Mouse (Mus musculus) spleen, adult 2 months (tissue): Measurements from ENCODE around the gene Lnx2.

ENCODE experiments used
- CTCF ChIP-seq: fragments of 200-500 bp; IDR thresholded peaks from 2 replicates; pipeline ENCODE4 v1.5.1; 2011; ENCODE audit warnings: mild to moderate bottlenecking, inconsistent platforms; ENCODE audit not compliant: insufficient read depth, insufficient read length, insufficient replicate concordance; ENCODE audit errors: extremely low read depth
- POLR2A ChIP-seq: fragments of 200-500 bp; IDR thresholded peaks from 2 replicates; pipeline ENCODE4 v1.6.1; 2011; ENCODE audit warnings: low read depth, low read length, inconsistent platforms

DNA sequence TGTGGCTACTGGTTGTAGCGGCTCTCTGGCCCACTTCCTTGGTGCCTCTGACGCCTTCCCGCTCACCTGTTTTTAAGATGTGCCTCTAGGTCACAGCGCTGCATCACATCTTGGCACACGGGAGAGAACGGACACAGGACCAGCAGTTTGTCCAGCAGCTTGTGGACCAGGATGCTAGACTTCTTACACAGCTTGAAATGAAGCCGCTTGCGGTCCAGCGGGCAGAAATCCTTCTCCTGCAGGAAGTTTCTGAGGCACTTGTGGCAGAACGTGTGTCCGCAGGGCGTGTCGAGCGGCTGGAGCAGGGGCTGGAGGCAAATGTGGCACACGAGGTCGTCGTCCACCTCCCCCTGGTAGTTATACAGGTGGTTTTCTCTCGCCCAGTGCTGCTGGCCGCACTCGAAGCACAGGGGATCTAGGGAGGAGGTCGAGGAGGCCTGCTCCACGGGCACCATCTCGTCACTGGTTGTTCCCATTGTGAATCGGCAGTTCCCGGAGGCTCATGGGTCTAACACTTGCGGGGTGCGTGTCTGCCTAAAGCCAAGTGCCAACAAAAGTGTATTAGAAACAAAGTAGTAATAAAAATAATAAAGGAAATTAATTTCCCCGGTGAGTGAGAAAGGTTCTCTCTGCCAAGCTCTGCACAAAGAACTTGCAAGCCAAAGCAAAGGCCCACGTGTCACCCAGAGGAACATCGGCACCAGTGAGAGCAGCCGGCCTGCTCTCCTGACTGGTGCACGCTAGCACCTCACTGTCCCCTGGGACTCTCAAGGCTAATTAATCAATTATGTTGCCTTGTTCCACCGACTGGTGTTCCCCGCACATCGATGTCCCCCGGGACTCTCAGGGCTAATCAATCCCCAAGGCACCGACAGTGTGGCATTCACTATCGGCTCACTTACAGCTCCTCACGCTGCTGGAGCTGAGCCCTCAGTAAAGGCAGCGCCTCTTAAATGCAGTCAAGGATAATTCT, 34.1 kb downstream of the Lnx2 start:
- no peak for TF ChIP-seq CTCF
- TF ChIP-seq POLR2A, result no peak
